ENCODE assay signal across 8 mouse cellular contexts in genomic region chrX:151344501-151344984, GRCm38 (mm10). TPM values are rescaled to one million over a fixed set of nuclear protein-coding genes. Genes with fewer than 3 reads are reported as not detected.
A peak's percentile ranks its signal among the peaks of the same experiment; 100 is the strongest.
DNase-seq lines count a peak whose midpoint lies in the region; ATAC-seq lines count a peak whose summit lies in the region.

No protein-coding gene starts in this region.

- H3K4me2 ChIP-seq in hindbrain, embryonic 14.5 days (replicated peaks), result peak overlapping the region; percentile 64

- 0 out of 2 replicates have a peak, but pooled peaks cover 6% of the 10 kb centered on the region for H3K27me3 ChIP-seq in hindbrain, embryonic 14.5 days (ENCODE audit: control insufficient read depth, insufficient read depth, low read length)

- peak overlapping the region; percentile 65 for H3K9ac ChIP-seq in hindbrain, embryonic 14.5 days

- H3K4me1 ChIP-seq in hindbrain, embryonic 14.5 days (replicated peaks; ENCODE audit: control insufficient read depth, insufficient read depth, low read length), result 0 out of 2 replicates have a peak, but pooled peaks cover 8% of the 10 kb centered on the region

- H3K36me3 ChIP-seq in hindbrain, embryonic 14.5 days (replicated peaks; ENCODE audit: control insufficient read depth, insufficient read depth), result no peaks in the 10 kb centered on the region

- H3K9me3 ChIP-seq in hindbrain, embryonic 14.5 days (ENCODE audit: control insufficient read depth, low read length), result no peaks in the 10 kb centered on the region

- peak overlapping the region; percentile 69 for H3K4me3 ChIP-seq in hindbrain, embryonic 14.5 days (replicated peaks; ENCODE audit: low read length)

- ATAC-seq in hindbrain, embryonic 14.5 days (ENCODE audit: low FRiP score), result peak; percentile 75

- 31% methylated on average over 26 of the region's 33 CpGs for whole genome bisulfite sequencing in hindbrain, embryonic 14.5 days

- peak; percentile 70 for DNase-seq in T-cell, adult 2 months (ENCODE audit: low spot score)
- peak; percentile 67 for DNase-seq in cerebellum, adult 9-10 months
- DNase-seq in frontal cortex, postnatal 14 days (ENCODE audit: low spot score in 2 of 2), result peak; percentile 17 to 32
- DNase-seq in hindbrain, embryonic 14.5 days (ENCODE audit: low spot score), result no peak
- peak; percentile 22 for DNase-seq in left cerebral cortex, adult 11 months (ENCODE audit: low spot score)
- peak; percentile 57 for DNase-seq in lung, postnatal 36 days
- DNase-seq in retina, postnatal 7 days (ENCODE audit: low read depth, low spot score), result peak; percentile 6
- DNase-seq in urinary bladder, postnatal 14 days (ENCODE audit: low spot score), result peak; percentile 20

- peak overlapping the region; percentile 87 for H3K27ac ChIP-seq in hindbrain, embryonic 14.5 days

RNA-seq across cellular contexts. Expression of gene Fam120c, which starts 0.6 kb away (rescaled TPM):
- polyA plus RNA-seq in hindbrain, embryonic 14.5 days (2014; fragmentation: Nextera tagmentation; extraction: Ambion mirVana), result 9.5 and 10.2 TPM in 2 replicates
